Mouse (Mus musculus) mouse embryonic stem cell (cell line): ENCODE data around the gene Rrp1.

Source experiments
- in situ Hi-C, 2 experiments: fragments of 300-500 bp; cut with MboI; formaldehyde crosslinking; loops; 1 replicate in 1 of 2; 3 replicates in 1 of 2; pipeline ENCODE4 v1.14.3; 2019 to 2020; ENCODE audit warnings: low sequenced_read_pairs in 2 of 2, low pct_unique_long_range_greater_than_20kb in 1 of 2, mixed read lengths in 1 of 2; ENCODE audit not compliant: unreplicated experiment in 1 of 2

The Rrp1 gene

DNA sequence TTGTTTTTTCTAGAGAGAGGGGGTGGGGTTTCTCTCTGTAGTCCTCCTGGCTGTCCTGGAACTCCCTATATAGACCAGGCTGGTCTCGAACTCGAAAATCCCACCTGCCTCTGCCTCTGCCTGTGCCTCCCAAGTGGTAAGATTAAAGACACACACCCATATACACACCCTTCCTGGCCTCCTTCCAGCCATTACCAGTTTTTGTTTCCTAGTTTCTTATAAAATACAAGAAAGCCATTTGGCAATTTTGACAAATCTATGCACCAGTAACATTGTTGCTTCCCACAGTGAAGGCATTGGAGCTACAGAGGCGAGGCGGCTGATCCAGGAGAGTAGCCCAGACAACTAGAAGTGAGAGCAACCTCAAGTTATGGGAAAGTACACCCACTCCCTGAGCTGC, 54.6 kb downstream of the Rrp1 start:
- in situ Hi-C loops, result no loop called here

DNA sequence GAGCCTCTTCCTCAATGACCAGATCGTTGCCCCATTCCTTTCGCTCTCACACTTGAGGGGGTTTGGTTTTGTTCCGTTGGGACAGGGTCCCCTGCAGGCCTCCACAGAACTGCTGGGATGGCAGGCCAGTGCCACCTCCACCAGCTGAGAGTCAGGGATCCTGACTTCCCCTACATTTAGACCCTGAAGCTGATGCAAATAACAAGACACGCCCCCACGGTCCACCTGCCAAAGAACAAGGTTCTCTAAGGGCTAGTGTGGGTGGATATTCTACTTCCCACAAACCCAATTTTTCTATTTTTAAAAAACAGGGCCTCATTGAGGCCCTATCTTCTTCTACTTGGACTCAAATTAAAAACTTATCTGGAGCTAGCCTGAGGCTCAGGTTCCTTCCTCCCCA, 55.1 kb downstream of the Rrp1 start:
- in situ Hi-C loops, result no loop called here

GRCm38 (mm10) chr10:78355931-78356593, 56.8 kb downstream of the Rrp1 start:
- in situ Hi-C loops, result no loop called here

DNA sequence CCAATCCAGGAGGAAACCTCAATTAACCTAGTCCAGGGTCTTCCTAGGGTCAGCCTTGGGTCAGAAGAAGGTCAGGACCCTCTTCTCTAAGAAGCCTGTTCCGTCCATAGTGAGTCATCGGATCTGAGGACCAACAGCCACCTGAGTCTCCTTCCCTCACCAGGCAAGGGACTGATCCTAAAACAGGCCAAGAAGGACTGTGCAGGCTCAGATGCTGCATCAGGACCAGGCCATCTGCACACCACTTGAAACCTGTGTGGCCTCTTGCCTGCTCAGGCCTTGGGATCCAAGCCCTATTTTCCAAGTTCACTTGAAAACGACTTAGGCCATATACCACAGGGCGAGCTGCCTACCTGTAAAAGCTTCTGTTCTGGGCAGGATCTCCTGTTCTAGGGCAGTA, 59.6 kb downstream of the Rrp1 start:
- in situ Hi-C loops, result no loop called here

GRCm38 (mm10) chr10:78352666-78353030, 60.2 kb downstream of the Rrp1 start:
- in situ Hi-C loops, result no loop called here

DNA sequence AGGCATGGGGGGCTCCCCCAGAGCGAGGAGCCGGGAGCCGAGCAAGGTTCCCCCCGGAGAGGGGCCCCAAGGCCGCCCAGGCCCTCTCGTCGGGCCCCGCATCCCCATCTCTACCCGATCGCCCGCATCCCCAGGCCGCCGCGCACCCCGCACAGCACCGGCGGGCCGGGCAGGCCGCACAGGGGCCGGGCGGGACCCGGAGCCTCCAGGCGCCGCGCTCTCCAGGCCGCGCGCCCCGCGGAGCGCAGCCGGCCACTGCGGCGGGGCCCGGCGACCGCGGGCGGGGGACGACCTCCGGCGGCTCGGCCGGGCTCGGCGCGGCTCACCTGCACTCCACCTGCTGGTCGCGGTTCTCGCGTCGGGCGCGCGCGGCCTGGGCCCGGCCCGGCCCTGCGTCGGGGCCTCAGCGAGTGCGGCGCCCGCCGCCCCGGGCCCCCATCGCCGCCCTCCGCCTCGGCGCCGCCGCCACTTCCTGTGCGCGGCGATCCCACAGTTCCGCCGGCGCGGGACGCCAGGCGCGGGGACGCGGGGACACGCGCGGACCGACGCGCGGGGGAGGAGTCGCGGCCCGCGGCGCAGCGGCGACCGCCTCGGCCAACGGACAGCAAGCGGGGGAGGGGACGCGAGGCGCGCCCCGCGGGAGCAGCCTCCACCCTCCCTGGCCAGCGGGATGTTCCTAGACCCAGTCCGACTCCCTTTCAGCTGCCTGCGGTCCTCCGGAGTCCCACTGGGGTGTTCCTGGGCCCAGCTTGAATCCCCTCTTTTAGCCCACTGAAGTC, 60.8 kb downstream of the Rrp1 start, which contains the start of gene Agpat3:
Agpat3 (minus strand) TSS at position 603 of the 779 bp plus-strand sequence.
- in situ Hi-C loops, result no loop called here

- in situ Hi-C loops, result no loop called here
These were observed 61.3 kb downstream of the Rrp1 start for GRCm38 (mm10) chr10:78351564-78351886.

- in situ Hi-C loops, result no loop called here
These were observed 61.9 kb downstream of the Rrp1 start for GRCm38 (mm10) chr10:78350796-78351556.
